Mouse (Mus musculus): ENCODE measurements around the gene Olfr982.

Olfr982 gene

DNA sequence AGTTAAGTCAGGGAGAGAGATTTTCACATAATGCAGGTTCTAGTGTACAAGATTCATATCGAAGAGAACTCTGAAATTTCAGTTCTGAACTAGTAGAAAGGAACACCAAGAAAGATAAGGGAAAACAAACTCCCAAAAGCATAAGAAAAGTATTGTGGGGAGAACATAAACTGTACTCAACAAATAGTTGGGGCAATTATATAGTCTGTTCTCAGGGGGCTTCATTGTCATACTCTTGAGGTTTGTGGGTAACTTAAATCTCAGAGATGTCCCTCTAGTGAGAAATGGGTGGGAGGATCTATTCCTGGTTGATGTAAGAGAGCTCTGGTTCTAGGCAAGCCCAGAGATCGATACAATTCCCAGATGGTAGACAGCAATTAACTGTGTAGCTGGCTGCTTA is at the start of gene Olfr982:
Gene Olfr982, plus strand, starts transcription at position 301 of the 400 bp plus-strand sequence.
- DNase-seq: no peak

DNA sequence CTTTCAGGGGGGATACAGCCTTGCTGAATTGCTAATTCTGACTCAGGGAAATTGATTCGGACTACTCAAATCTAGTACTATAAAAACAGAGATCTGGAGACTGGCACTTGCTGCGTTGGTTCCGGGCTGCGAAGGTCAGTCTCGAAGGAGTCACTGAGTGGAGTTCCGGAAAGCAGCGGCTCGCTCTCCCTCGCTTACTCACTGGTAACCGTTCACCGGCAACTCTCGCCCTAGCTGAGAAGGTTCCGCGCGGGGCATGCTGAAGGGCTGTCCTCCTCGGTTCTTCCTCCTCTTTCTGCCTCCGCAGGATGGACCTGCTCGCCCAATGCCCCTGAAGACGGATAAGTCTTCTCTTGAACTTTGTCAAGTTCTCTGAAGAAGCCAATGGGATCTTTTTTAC is 23.5 kb upstream of the Olfr982 start:
- no peak for DNase-seq

GRCm38 (mm10) chr9:40093495-40093894 is 19.9 kb downstream of the Olfr982 start, which contains the start of gene Olfr983:
Gene Olfr983 (minus strand): TSS chr9:40093595.
- no peak for DNase-seq

- no peak for DNase-seq
These were observed 21.1 kb downstream of the Olfr982 start for GRCm38 (mm10) chr9:40094769-40095168.

- no peak for DNase-seq
These were observed 40.5 kb downstream of the Olfr982 start, which contains the start of gene Olfr984 for GRCm38 (mm10) chr9:40114106-40114505. Gene Olfr984 (minus strand): TSS chr9:40114206.

GRCm38 (mm10) chr9:40116645-40117286 is 43.1 kb downstream of the Olfr982 start:
- peak; percentile 10 for DNase-seq

DNA sequence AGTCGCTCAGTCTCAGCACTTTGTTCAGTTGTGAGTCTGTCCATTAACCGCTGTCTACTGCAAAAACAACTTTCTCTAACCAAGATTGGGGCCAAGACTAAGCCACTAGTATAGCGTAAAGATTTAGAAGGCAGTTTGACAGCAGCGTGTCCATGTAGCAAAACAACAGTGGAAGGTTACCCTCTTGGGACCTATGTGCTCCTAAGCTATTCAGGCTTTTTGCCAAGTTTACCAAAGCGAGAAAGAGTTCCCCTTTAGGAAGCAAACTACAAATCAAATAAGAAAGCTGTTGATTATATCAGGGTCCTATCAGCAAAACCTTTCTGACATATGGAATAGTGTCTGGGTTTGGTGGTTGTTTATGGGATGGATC is 43.6 kb downstream of the Olfr982 start:
- no peak for DNase-seq
